Mouse (Mus musculus): ENCODE measurements around the gene Prl3d3. TPM values are rescaled to one million over a fixed set of nuclear protein-coding genes. Genes with fewer than 3 reads are reported as not detected.
"Not testable (repeated sequence)": the region's sequence is repeated elsewhere in the genome, so short reads cannot be mapped to it uniquely, and the experiment has no call there.

Prl3d3 gene
- polyA plus RNA-seq (2016; fragmentation: Nextera tagmentation; extraction: Ambion mirVana), result not detected in 2 replicates

DNA sequence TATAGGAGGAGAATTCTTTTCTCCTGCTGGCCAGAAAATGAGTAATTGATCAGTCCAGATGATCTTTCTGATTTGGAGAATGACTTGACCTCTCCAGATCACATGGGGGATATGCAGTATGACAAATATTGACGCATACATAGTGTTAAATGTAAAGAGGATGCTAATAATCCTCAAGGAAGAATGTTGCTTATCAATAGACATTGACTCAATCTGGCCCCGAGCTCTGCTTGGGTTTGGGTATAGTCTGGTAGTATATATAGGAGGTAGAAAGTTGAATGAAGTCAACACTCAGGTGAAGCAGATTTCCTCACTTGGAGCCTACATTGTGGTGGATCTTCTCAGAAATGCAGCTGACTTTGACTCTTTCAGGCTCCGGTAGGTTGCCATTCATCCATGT is at the start of gene Prl3d3:
Prl3d3 (plus strand) TSS at position 301 of the 400 bp plus-strand sequence.
- H3K4me3 ChIP-seq; ATAC-seq; H3K27ac ChIP-seq; H3K4me1 ChIP-seq; H3K36me3 ChIP-seq; H3K9me3 ChIP-seq (replicated peaks); H3K9ac ChIP-seq; H3K4me2 ChIP-seq; H3K27me3 ChIP-seq (replicated peaks): not testable (repeated sequence)
- 60% methylated on average over 3 of the region's 3 CpGs for WGBS (ENCODE audit: insufficient replicate concordance)

- not testable (repeated sequence) for ATAC-seq; H3K4me1 ChIP-seq; H3K4me3 ChIP-seq; H3K9ac ChIP-seq; H3K27me3 ChIP-seq (replicated peaks); H3K27ac ChIP-seq; H3K9me3 ChIP-seq (replicated peaks); H3K4me2 ChIP-seq; H3K36me3 ChIP-seq
- WGBS (ENCODE audit: insufficient replicate concordance), result 76% methylated on average over 4 of the region's 4 CpGs
Measured at GRCm38 (mm10) chr13:27121398-27121797, 35.2 kb upstream of the Prl3d3 start, which contains the start of gene Prl3d2. Prl3d2 (plus strand) TSS chr13:27121698.

DNA sequence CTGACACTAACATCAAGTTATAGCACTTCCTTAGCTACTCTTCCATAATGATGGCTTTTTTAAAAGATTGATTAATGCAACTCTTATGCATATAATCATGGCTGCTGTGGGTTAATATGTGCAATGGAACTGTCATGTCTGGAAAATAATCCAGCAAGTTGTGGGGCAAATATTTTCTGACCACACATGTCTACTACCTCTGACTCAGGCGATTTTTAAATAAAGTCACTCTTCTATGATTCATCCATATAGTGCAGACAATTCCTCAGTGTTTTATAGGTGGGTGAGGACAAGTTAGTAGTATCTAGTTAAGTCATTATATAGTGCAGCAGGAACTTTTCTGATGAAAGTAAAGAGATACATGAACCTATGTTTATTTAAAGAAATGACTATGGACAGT is 8.3 kb upstream of the Prl3d3 start:
- no peaks in the 10 kb centered on the region for H3K9me3 ChIP-seq (replicated peaks)
- H3K9ac ChIP-seq, result no peak overlapping the region
- WGBS (ENCODE audit: insufficient replicate concordance), result 23% methylated on average over 1 of the region's 1 CpGs
- H3K4me2 ChIP-seq, result no peak overlapping the region
- no peaks in the 10 kb centered on the region for H3K4me1 ChIP-seq
- H3K36me3 ChIP-seq, result no peaks in the 10 kb centered on the region
- no peak overlapping the region for H3K4me3 ChIP-seq
- ATAC-seq, result no peak
- no peak overlapping the region for H3K27ac ChIP-seq
- H3K27me3 ChIP-seq (replicated peaks), result no peaks in the 10 kb centered on the region

- no peak within 1 kb of the TSS for H3K9ac ChIP-seq
- H3K9me3 ChIP-seq (replicated peaks), result no peaks in the 10 kb centered on the region
- H3K27me3 ChIP-seq (replicated peaks), result no peaks in the 10 kb centered on the region
- no peak within 1 kb of the TSS for H3K4me2 ChIP-seq
- no peaks in the 10 kb centered on the region for H3K36me3 ChIP-seq
- no peak for ATAC-seq
- no peaks in the 10 kb centered on the region for H3K4me1 ChIP-seq
- no peak within 1 kb of the TSS for H3K4me3 ChIP-seq
- H3K27ac ChIP-seq, result no peak within 1 kb of the TSS
- 46% methylated on average over 1 of the region's 1 CpGs for WGBS (ENCODE audit: insufficient replicate concordance)
Measured at GRCm38 (mm10) chr13:27196359-27196758, 39.8 kb downstream of the Prl3d3 start, which contains the start of gene Prl3c1. Prl3c1 (plus strand) TSS chr13:27196659.

Other genes starting within 250 kb of the Prl3d3 start
- gene Prl, start 99.2 kb upstream of the Prl3d3 start, polyA plus RNA-seq (2016; fragmentation: Nextera tagmentation; extraction: Ambion mirVana), result not detected in 2 replicates
- gene Prl3d1, start 62.6 kb upstream of the Prl3d3 start, polyA plus RNA-seq (2016; fragmentation: Nextera tagmentation; extraction: Ambion mirVana), result not detected in 2 replicates
- not detected in 2 replicates for gene Prl3d2, start 35.1 kb upstream of the Prl3d3 start, polyA plus RNA-seq (2016; fragmentation: Nextera tagmentation; extraction: Ambion mirVana)
- gene Prl3c1, start 39.9 kb downstream of the Prl3d3 start, polyA plus RNA-seq (2016; fragmentation: Nextera tagmentation; extraction: Ambion mirVana), result not detected in 2 replicates
- gene Prl3b1, start 85.1 kb downstream of the Prl3d3 start, polyA plus RNA-seq (2016; fragmentation: Nextera tagmentation; extraction: Ambion mirVana), result not detected in 2 replicates
- not detected in 2 replicates for gene Prl3a1, start 102.6 kb downstream of the Prl3d3 start, polyA plus RNA-seq (2016; fragmentation: Nextera tagmentation; extraction: Ambion mirVana)
- not detected in 2 replicates for gene Prl6a1, start 155.8 kb downstream of the Prl3d3 start, polyA plus RNA-seq (2016; fragmentation: Nextera tagmentation; extraction: Ambion mirVana)
- not detected in 2 replicates for gene Prl8a2, start 188.9 kb downstream of the Prl3d3 start, polyA plus RNA-seq (2016; fragmentation: Nextera tagmentation; extraction: Ambion mirVana)
- gene Prl2b1, start 234.1 kb downstream of the Prl3d3 start, polyA plus RNA-seq (2016; fragmentation: Nextera tagmentation; extraction: Ambion mirVana), result not detected in 2 replicates

Measured in liver, embryonic 12.5 days (tissue).